Mouse (Mus musculus) cortical plate, adult 2 months (tissue): ENCODE measurements around the gene Kif26a. TPM values are rescaled to one million over a fixed set of nuclear protein-coding genes. Genes with fewer than 3 reads are reported as not detected.

ENCODE experiments used
- H3K27ac ChIP-seq: fragments of 200-500 bp; 2 replicates; pipeline ENCODE4 v1.5.1; 2012; ENCODE audit warnings: low read length, control low read depth, inconsistent platforms; ENCODE audit not compliant: insufficient read depth
- H3K4me1 ChIP-seq: fragments of 200-500 bp; 2 replicates; pipeline ENCODE4 v1.6.1; 2011; ENCODE audit warnings: low read length; ENCODE audit not compliant: control insufficient read depth, insufficient read depth
- H3K4me3 ChIP-seq: fragments of 200-500 bp; 2 replicates; pipeline ENCODE4 v1.5.1; 2011; ENCODE audit warnings: mild to moderate bottlenecking, low read length, control low read depth; ENCODE audit not compliant: insufficient read depth
- CTCF ChIP-seq: fragments of 200-500 bp; IDR thresholded peaks from 2 replicates; pipeline ENCODE4 v1.5.1; 2011; ENCODE audit warnings: mild to moderate bottlenecking, control low read depth, low read length; ENCODE audit not compliant: insufficient read depth; ENCODE audit errors: extremely low read depth
- POLR2A ChIP-seq: fragments of 200-500 bp; IDR thresholded peaks from 2 replicates; pipeline ENCODE4 v1.6.1; 2011; ENCODE audit warnings: mild to moderate bottlenecking, low read length, control low read depth; ENCODE audit not compliant: insufficient read depth; ENCODE audit errors: extremely low read depth
- polyA plus RNA-seq: library from polyadenylated mRNA; depleted of rRNA; stranded (reverse); fragments of >200 nt; gene quantifications from 2 replicates; pipeline ENCODE4 v1.2.3, GENCODE M21; 2012; rRNA removed

Gene Kif26a
- polyA plus RNA-seq, 1 experiment, result 3.3 TPM

DNA sequence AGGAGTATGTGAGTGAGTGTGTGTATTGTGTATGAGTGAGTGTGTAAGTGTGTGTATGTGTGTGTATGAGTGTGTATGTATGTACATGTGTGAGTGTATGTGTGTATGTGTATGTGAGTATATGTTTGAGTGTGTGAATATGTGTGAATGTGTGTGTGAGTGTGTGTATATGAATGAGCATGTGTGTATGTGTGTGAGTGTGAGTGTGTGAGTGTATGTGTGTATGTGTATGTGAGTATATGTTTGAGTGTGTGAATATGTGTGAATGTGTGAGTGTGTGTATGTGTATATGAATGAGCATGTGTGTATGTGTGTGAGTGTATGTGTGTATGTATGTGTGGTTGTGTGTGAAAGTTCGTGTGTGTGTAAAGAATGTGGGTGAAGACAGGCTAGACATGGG, 80.2 kb downstream of the Kif26a start:
- no peak overlapping the region for H3K27ac ChIP-seq
- H3K4me1 ChIP-seq, result no peaks in the 10 kb centered on the region
- TF ChIP-seq CTCF (no peak), POLR2A (no peak)
- H3K4me3 ChIP-seq, result no peak overlapping the region

DNA sequence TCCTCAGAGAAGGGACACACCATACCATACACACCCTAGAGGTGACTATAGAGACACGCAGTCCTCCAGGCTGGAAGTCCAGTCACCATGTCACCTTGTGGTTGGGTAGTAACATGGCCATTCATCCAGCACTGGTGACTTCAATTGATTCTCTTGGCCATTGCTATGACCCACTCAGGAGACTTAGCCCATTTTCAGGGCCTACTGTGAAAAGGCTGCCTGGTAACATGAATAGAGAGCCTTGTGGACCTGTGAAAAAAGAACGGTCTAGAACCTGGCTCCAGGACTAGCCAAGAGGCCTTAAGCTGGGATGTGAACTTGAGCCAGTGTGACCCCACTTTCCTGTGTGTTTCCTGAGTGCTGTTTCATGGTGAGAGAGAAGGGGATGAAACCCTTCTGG, 80.6 kb downstream of the Kif26a start:
- H3K4me3 ChIP-seq, result no peak overlapping the region
- H3K27ac ChIP-seq, result no peak overlapping the region
- no peaks in the 10 kb centered on the region for H3K4me1 ChIP-seq

DNA sequence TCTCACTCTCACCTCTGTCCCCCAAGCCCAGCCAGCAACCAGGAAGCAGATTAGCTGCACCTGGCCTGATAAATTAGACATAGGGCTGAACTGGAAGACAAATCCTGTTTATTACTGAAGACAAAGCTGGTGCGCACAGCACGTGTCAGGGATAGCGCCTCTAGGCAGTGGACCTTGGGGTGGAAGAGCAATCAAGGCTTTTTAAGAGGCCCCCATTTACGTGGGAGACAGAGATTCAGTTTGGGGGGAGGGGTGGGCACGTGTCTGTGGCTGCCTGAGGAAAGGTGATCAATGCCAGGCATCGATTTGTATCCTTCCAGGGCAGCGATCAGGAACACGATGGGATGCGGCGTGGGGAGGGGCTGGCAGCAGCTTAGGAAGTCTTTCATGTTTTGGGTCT, 83.1 kb downstream of the Kif26a start:
- Histone ChIP-seq H3K4me3 (no peak overlapping the region), H3K4me1 (no peaks in the 10 kb centered on the region), H3K27ac (no peak overlapping the region)
- TF ChIP-seq CTCF (no peak), POLR2A (no peak)

More for the DNA sequence above, 80.6 kb downstream of the Kif26a start:
- TF ChIP-seq POLR2A, result no peak
- no peak for TF ChIP-seq CTCF

DNA sequence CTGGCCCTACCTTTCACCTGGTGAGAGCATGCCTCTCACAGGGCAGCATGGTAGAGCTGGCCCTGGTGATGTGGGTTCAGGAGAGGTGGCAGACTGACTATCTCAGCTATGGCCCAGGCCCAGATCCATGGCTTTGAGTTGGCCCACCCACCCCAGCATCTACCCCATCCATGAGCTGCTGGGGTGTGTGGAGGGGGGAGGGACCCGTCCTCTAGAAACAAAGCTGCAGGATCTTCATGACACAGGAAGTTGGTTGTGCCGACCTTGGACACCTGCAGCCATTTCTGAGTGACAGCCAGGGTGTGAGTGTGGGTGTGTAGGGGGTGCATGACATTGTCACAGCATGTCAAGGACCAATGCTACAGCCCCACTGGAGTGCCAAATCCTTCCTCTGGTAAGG, 84.2 kb downstream of the Kif26a start:
- TF ChIP-seq CTCF (no peak), POLR2A (no peak)
- H3K4me1 ChIP-seq, result no peaks in the 10 kb centered on the region

More for the DNA sequence above, 84.2 kb downstream of the Kif26a start:
- H3K4me3 ChIP-seq, result no peak overlapping the region
- H3K27ac ChIP-seq, result no peak overlapping the region

Other genes with a start within 250 kb of the Kif26a start
- 32.1 and 34.1 TPM in 2 replicates for gene Ppp1r13b, start 238.1 kb upstream of the Kif26a start, polyA plus RNA-seq
- gene Atp5mpl, start 179.2 kb upstream of the Kif26a start, polyA plus RNA-seq, result 300 and 310 TPM in 2 replicates
- 0.23 and 0.25 TPM in 2 replicates for gene Tdrd9, start 174.6 kb upstream of the Kif26a start, polyA plus RNA-seq
- 0.46 TPM in 1 of 2 replicates, not detected in the other for gene Rd3l, start 164.9 kb upstream of the Kif26a start, polyA plus RNA-seq
- 4.4 and 5.1 TPM in 2 replicates for gene Aspg, start 39.5 kb upstream of the Kif26a start, polyA plus RNA-seq